Mouse (Mus musculus) A20 (cell line): ENCODE results near the gene Tex9.

Experiments used
- DNase-seq: peaks from one replicate; pipeline ENCODE4 v3.0.0-alpha.2; 2011; ENCODE audit warnings: low read depth, low spot score

The Tex9 gene

GRCm38 (mm10) chr9:72492194-72492565 lies at the start of gene Tex9:
Gene Tex9, minus strand, starts transcription at chr9:72492212.
- DNase-seq: peak; percentile 82

GRCm38 (mm10) chr9:72537086-72537485 lies 45.1 kb upstream of the Tex9 start:
- DNase-seq: peak; percentile 32

GRCm38 (mm10) chr9:72535394-72535793 lies 43.4 kb upstream of the Tex9 start:
- peak; percentile 40 for DNase-seq

GRCm38 (mm10) chr9:72534985-72535384 lies 43.0 kb upstream of the Tex9 start:
- peak; percentile 58 for DNase-seq

GRCm38 (mm10) chr9:72533089-72533415 lies 41.0 kb upstream of the Tex9 start:
- no peak for DNase-seq

- peak; percentile 83 for DNase-seq
Observed at GRCm38 (mm10) chr9:72532381-72533088, 40.5 kb upstream of the Tex9 start.

- no peak for DNase-seq
Observed at GRCm38 (mm10) chr9:72531996-72532380, 40.0 kb upstream of the Tex9 start, which contains the start of gene Rfx7. Gene Rfx7, plus strand, starts transcription at chr9:72532240.

GRCm38 (mm10) chr9:72531291-72531995 lies 39.4 kb upstream of the Tex9 start:
- peak; percentile 96 for DNase-seq

GRCm38 (mm10) chr9:72530824-72531223 lies 38.8 kb upstream of the Tex9 start:
- no peak for DNase-seq

GRCm38 (mm10) chr9:72530237-72530636 lies 38.2 kb upstream of the Tex9 start:
- peak; percentile 98 for DNase-seq

GRCm38 (mm10) chr9:72526091-72526490 lies 34.1 kb upstream of the Tex9 start:
- DNase-seq: no peak

GRCm38 (mm10) chr9:72520849-72521248 lies 28.8 kb upstream of the Tex9 start:
- no peak for DNase-seq

- DNase-seq: no peak
Observed at GRCm38 (mm10) chr9:72519246-72519645, 27.2 kb upstream of the Tex9 start.

- no peak for DNase-seq
Observed at GRCm38 (mm10) chr9:72515366-72515765, 23.4 kb upstream of the Tex9 start.

- DNase-seq: no peak
Observed at GRCm38 (mm10) chr9:72512229-72512981, 20.4 kb upstream of the Tex9 start.

- no peak for DNase-seq
Observed at GRCm38 (mm10) chr9:72497171-72497570, 5.2 kb upstream of the Tex9 start.

GRCm38 (mm10) chr9:72496691-72497090 lies 4.7 kb upstream of the Tex9 start:
- DNase-seq: no peak

- peak; percentile 18 for DNase-seq
Observed at GRCm38 (mm10) chr9:72493984-72494685, 2.1 kb upstream of the Tex9 start.

- peak; percentile 77 for DNase-seq
Observed at GRCm38 (mm10) chr9:72493465-72493864, 1.5 kb upstream of the Tex9 start.

- peak; percentile 96 for DNase-seq
Observed at GRCm38 (mm10) chr9:72491559-72492193, 336 bp downstream of the Tex9 start.

GRCm38 (mm10) chr9:72489131-72489530 lies 2.9 kb downstream of the Tex9 start:
- DNase-seq: no peak
